Mouse (Mus musculus) hindbrain, postnatal 0 days (tissue): Measurements from ENCODE around the gene Skp2. TPM values are rescaled to one million over a fixed set of nuclear protein-coding genes. Genes with fewer than 3 reads are reported as not detected.

Experiments used
- ATAC-seq: fragments of 200-750 bp; cut with Nextera tagmentation; 2 replicates; pipeline ENCODE4 v1.8.0; 2017; ENCODE audit warnings: mild to moderate bottlenecking, moderate TSS enrichment, moderate library complexity
- DNase-seq: peaks from one replicate; pipeline ENCODE4 v3.0.0-alpha.2; 2015; ENCODE audit warnings: low spot score
- H3K27ac ChIP-seq: fragments of 300-500 bp; sonication (generic); 2 replicates; pipeline ENCODE4 v1.5.1; 2014; ENCODE audit warnings: mild to moderate bottlenecking
- H3K27me3 ChIP-seq: fragments of 300-500 bp; sonication (generic); 2 replicates; pipeline ENCODE4 v1.6.1; 2014; ENCODE audit warnings: low read length, mixed read lengths; ENCODE audit not compliant: insufficient read depth
- H3K36me3 ChIP-seq: fragments of 300-500 bp; sonication (generic); 2 replicates; pipeline ENCODE4 v1.6.1; 2014; ENCODE audit warnings: low read length, mixed read lengths; ENCODE audit not compliant: insufficient read depth
- H3K4me1 ChIP-seq: fragments of 300-500 bp; sonication (generic); 2 replicates; pipeline ENCODE4 v1.6.1; 2014; ENCODE audit warnings: antibody characterized with exemption, low read length, mixed read lengths; ENCODE audit not compliant: insufficient read depth
- H3K4me2 ChIP-seq: fragments of 300-500 bp; sonication (generic); 2 replicates; pipeline ENCODE4 v1.6.1; 2014; ENCODE audit warnings: low read depth, mild to moderate bottlenecking, low read length, moderate library complexity, mixed read lengths
- H3K4me3 ChIP-seq: fragments of 300-500 bp; sonication (generic); 2 replicates; pipeline ENCODE4 v1.5.1; 2014; ENCODE audit warnings: low read length
- H3K9ac ChIP-seq: fragments of 300-500 bp; sonication (generic); replicated peaks from 2 replicates; pipeline ENCODE4 v1.6.1; 2014; ENCODE audit warnings: mild to moderate bottlenecking, low read length, moderate library complexity, mixed read lengths
- H3K9me3 ChIP-seq: fragments of 300-500 bp; sonication (generic); 2 replicates; pipeline ENCODE4 v1.6.1; 2016; ENCODE audit warnings: low read length, mixed read lengths
- CTCF ChIP-seq: IDR thresholded peaks from 2 replicates; pipeline ENCODE4 v1.5.1; 2016; ENCODE audit warnings: antibody characterized with exemption, control low read depth, low read depth
- WGBS: fragments of 180-500 bp; shearing (Covaris S2); extraction: QIAGEN DNeasy Blood & Tissue Kit; methylation state at CpG from one replicate; pipeline ENCODE4 v1.1.7; 2014; 5-methylcytosine and 5-hydroxymethylcytosine counted together
- polyA plus RNA-seq: library from polyadenylated mRNA; unstranded; fragments of >200 nt; fragmentation: Nextera tagmentation; extraction: Ambion mirVana; gene quantifications from 2 replicates; pipeline ENCODE4 v1.2.1, GENCODE M21; 2015
- total RNA-seq: library from RNA; depleted of rRNA; stranded (reverse); fragments of >200 nt; gene quantifications from 2 replicates; pipeline ENCODE4 v1.2.3, GENCODE M21; 2014

The Skp2 gene
- total and polyA plus RNA-seq, 2 experiments from 2014 or later = 9.3 to 10.8 TPM

GRCm38 (mm10) chr15:9079626-9080025 lies 75.6 kb downstream of the Skp2 start:
- no peak for TF ChIP-seq CTCF
- no peaks in the 10 kb centered on the region for H3K4me1 ChIP-seq
- H3K4me2 ChIP-seq = no peak overlapping the region
- no peak overlapping the region for H3K9ac ChIP-seq
- 68% methylated on average over 5 of the region's 5 CpGs for WGBS
- ATAC-seq = no peak
- H3K27me3 ChIP-seq = no peaks in the 10 kb centered on the region
- no peak for DNase-seq
- no peak overlapping the region for H3K4me3 ChIP-seq
- H3K27ac ChIP-seq = no peak overlapping the region
- no peaks in the 10 kb centered on the region for H3K36me3 ChIP-seq
- H3K9me3 ChIP-seq = no peaks in the 10 kb centered on the region

GRCm38 (mm10) chr15:9078481-9079300 lies 76.5 kb downstream of the Skp2 start:
- DNase-seq (no peak), ATAC-seq (no peak)
- Histone ChIP-seq H3K4me3 (no peak overlapping the region), H3K27ac (no peak overlapping the region), H3K27me3 (no peaks in the 10 kb centered on the region), H3K9ac (no peak overlapping the region), H3K4me2 (no peak overlapping the region), H3K36me3 (no peaks in the 10 kb centered on the region), H3K9me3 (no peaks in the 10 kb centered on the region), H3K4me1 (peaks cover under 1% of the 10 kb centered on the region; the same call in 1 of the 2 replicates)
- no peak for TF ChIP-seq CTCF
- WGBS = 84% methylated on average over 12 of the region's 12 CpGs

- H3K4me3 ChIP-seq = no peak overlapping the region
- no peak overlapping the region for H3K9ac ChIP-seq
- no peaks in the 10 kb centered on the region for H3K27me3 ChIP-seq
- WGBS = 65% methylated on average over 14 of the region's 14 CpGs
- H3K27ac ChIP-seq = no peak overlapping the region
- peaks cover 6% of the 10 kb centered on the region; the same call in 1 of the 2 replicates for H3K4me1 ChIP-seq
- H3K36me3 ChIP-seq = no peaks in the 10 kb centered on the region
- H3K9me3 ChIP-seq = no peaks in the 10 kb centered on the region
- H3K4me2 ChIP-seq = no peak overlapping the region
- ATAC-seq (no peak), DNase-seq (no peak)
- TF ChIP-seq CTCF = no peak
Observed at GRCm38 (mm10) chr15:9075608-9076200, 79.5 kb downstream of the Skp2 start.

- H3K27me3 ChIP-seq = no peaks in the 10 kb centered on the region
- WGBS = 23% methylated on average over 4 of the region's 4 CpGs
- no peak overlapping the region for H3K9ac ChIP-seq
- DNase-seq (no peak), ATAC-seq (no peak)
- no peak for TF ChIP-seq CTCF
- no peaks in the 10 kb centered on the region for H3K36me3 ChIP-seq
- no peak overlapping the region for H3K27ac ChIP-seq
- no peaks in the 10 kb centered on the region for H3K9me3 ChIP-seq
- H3K4me1 ChIP-seq = peaks cover 6% of the 10 kb centered on the region; the same call in 1 of the 2 replicates
- H3K4me2 ChIP-seq = no peak overlapping the region
- no peak overlapping the region for H3K4me3 ChIP-seq
Observed at GRCm38 (mm10) chr15:9074671-9075070, 80.6 kb downstream of the Skp2 start.

GRCm38 (mm10) chr15:9074139-9074538 lies 81.1 kb downstream of the Skp2 start:
- Histone ChIP-seq H3K27me3 (no peaks in the 10 kb centered on the region), H3K36me3 (no peaks in the 10 kb centered on the region), H3K9me3 (no peaks in the 10 kb centered on the region), H3K4me1 (peaks cover 6% of the 10 kb centered on the region; the same call in 1 of the 2 replicates), H3K27ac (no peak overlapping the region), H3K9ac (no peak overlapping the region), H3K4me2 (no peak overlapping the region), H3K4me3 (no peak overlapping the region)
- WGBS = 29% methylated on average over 2 of the region's 2 CpGs
- ATAC-seq = no peak
- no peak for DNase-seq
- no peak for TF ChIP-seq CTCF

GRCm38 (mm10) chr15:9073684-9074083 lies 81.5 kb downstream of the Skp2 start:
- H3K9ac ChIP-seq = no peak overlapping the region
- no peak overlapping the region for H3K27ac ChIP-seq
- no peaks in the 10 kb centered on the region for H3K27me3 ChIP-seq
- H3K4me3 ChIP-seq = peak overlapping the region; percentile 93; the same call in 1 of the 2 replicates
- TF ChIP-seq CTCF = no peak
- DNase-seq (no peak), ATAC-seq (no peak)
- no peaks in the 10 kb centered on the region for H3K9me3 ChIP-seq
- no peaks in the 10 kb centered on the region for H3K36me3 ChIP-seq
- 75% methylated on average over 5 of the region's 5 CpGs for WGBS
- peak overlapping the region; percentile 82 for H3K4me2 ChIP-seq
- peaks cover 6% of the 10 kb centered on the region; the same call in 1 of the 2 replicates for H3K4me1 ChIP-seq
